Mouse (Mus musculus) hindbrain, postnatal 0 days (tissue): ENCODE measurements around the gene Ifitm3. TPM values are rescaled to one million over a fixed set of nuclear protein-coding genes. Genes with fewer than 3 reads are reported as not detected.
A peak's percentile ranks its signal among the peaks of the same experiment; 100 is the strongest.

Experiments used
- ATAC-seq: fragments of 200-750 bp; cut with Nextera tagmentation; 2 replicates; pipeline ENCODE4 v1.8.0; 2017; ENCODE audit warnings: mild to moderate bottlenecking, moderate TSS enrichment, moderate library complexity
- DNase-seq: peaks from one replicate; pipeline ENCODE4 v3.0.0-alpha.2; 2015; ENCODE audit warnings: low spot score
- H3K27ac ChIP-seq: fragments of 300-500 bp; sonication (generic); 2 replicates; pipeline ENCODE4 v1.5.1; 2014; ENCODE audit warnings: mild to moderate bottlenecking
- H3K27me3 ChIP-seq: fragments of 300-500 bp; sonication (generic); 2 replicates; pipeline ENCODE4 v1.6.1; 2014; ENCODE audit warnings: low read length, mixed read lengths; ENCODE audit not compliant: insufficient read depth
- H3K36me3 ChIP-seq: fragments of 300-500 bp; sonication (generic); 2 replicates; pipeline ENCODE4 v1.6.1; 2014; ENCODE audit warnings: low read length, mixed read lengths; ENCODE audit not compliant: insufficient read depth
- H3K4me1 ChIP-seq: fragments of 300-500 bp; sonication (generic); 2 replicates; pipeline ENCODE4 v1.6.1; 2014; ENCODE audit warnings: antibody characterized with exemption, low read length, mixed read lengths; ENCODE audit not compliant: insufficient read depth
- H3K4me2 ChIP-seq: fragments of 300-500 bp; sonication (generic); 2 replicates; pipeline ENCODE4 v1.6.1; 2014; ENCODE audit warnings: low read depth, mild to moderate bottlenecking, low read length, moderate library complexity, mixed read lengths
- H3K4me3 ChIP-seq: fragments of 300-500 bp; sonication (generic); 2 replicates; pipeline ENCODE4 v1.5.1; 2014; ENCODE audit warnings: low read length
- H3K9ac ChIP-seq: fragments of 300-500 bp; sonication (generic); replicated peaks from 2 replicates; pipeline ENCODE4 v1.6.1; 2014; ENCODE audit warnings: mild to moderate bottlenecking, low read length, moderate library complexity, mixed read lengths
- H3K9me3 ChIP-seq: fragments of 300-500 bp; sonication (generic); 2 replicates; pipeline ENCODE4 v1.6.1; 2016; ENCODE audit warnings: low read length, mixed read lengths
- CTCF ChIP-seq: IDR thresholded peaks from 2 replicates; pipeline ENCODE4 v1.5.1; 2016; ENCODE audit warnings: antibody characterized with exemption, control low read depth, low read depth
- WGBS: fragments of 180-500 bp; shearing (Covaris S2); extraction: QIAGEN DNeasy Blood & Tissue Kit; methylation state at CpG from one replicate; pipeline ENCODE4 v1.1.7; 2014; 5-methylcytosine and 5-hydroxymethylcytosine counted together
- polyA plus RNA-seq: library from polyadenylated mRNA; unstranded; fragments of >200 nt; fragmentation: Nextera tagmentation; extraction: Ambion mirVana; gene quantifications from 2 replicates; pipeline ENCODE4 v1.2.1, GENCODE M21; 2015
- total RNA-seq: library from RNA; depleted of rRNA; stranded (reverse); fragments of >200 nt; gene quantifications from 2 replicates; pipeline ENCODE4 v1.2.3, GENCODE M21; 2014

Ifitm3 gene
- total and polyA plus RNA-seq, 2 experiments from 2014 or later, result 29.3 to 92.8 TPM

DNA sequence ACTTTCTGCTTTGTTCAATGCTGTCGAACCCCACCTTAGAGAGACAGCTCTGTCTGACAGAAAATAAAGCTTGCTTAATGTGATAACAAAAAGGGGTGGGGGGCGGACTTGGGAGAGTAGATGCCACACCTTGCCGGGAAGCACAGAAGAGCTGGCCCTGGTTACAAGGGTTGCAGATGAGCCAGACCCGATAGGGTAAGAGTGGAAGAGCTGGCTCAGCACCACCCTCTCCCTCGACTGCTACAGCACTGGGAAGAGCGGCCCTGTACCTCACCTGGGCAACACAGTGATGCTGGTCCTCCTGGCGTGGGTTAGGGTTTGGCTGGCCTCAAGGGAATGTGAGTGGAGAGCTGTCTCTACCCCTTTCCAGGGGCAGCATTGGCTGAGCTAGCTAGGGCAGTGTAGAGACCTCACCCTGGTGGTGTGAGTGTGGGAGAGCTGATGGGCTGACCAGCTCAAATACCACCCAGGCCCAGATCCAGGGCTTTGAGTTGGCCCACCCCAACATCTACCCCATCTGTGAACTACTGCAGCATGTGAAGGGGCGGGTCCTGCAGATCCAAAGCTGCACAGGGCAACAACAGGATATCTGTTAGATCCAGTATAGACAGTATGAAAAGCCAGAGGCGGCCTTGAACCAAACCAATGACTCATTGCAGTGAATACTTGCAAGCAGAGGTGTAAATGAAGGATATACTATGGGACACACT is 22.0 kb upstream of the Ifitm3 start:
- Histone ChIP-seq H3K9ac (no peak overlapping the region), H3K4me3 (no peak overlapping the region), H3K4me1 (no peaks in the 10 kb centered on the region), H3K27me3 (no peaks in the 10 kb centered on the region), H3K27ac (no peak overlapping the region), H3K36me3 (no peaks in the 10 kb centered on the region), H3K9me3 (no peaks in the 10 kb centered on the region), H3K4me2 (no peak overlapping the region)
- ATAC-seq (no peak), DNase-seq (no peak)
- 82% methylated on average over 9 of the region's 9 CpGs for WGBS
- TF ChIP-seq CTCF, result no peak

DNA sequence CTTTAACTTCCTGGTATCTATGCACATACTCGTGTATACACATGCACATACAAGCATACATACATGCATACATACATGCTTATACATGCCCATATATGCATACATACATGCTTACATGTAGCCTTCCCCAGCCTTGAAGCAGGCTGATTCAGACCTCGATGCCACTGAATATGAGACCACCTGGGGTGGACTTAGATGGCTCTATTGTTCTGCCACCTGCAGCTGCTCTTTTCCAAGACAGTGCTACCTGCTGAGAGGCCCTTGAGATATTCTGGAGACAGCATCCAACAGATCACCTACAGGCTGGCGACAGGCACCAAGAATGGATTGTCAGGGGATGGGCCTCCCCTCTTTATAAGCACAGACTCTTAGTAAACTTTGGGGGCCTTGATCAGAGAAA is 19.8 kb upstream of the Ifitm3 start:
- H3K4me1 ChIP-seq, result peaks cover 7% of the 10 kb centered on the region; the same call in 1 of the 2 replicates
- no peak overlapping the region for H3K9ac ChIP-seq
- WGBS, result 53% methylated on average over 3 of the region's 3 CpGs
- no peaks in the 10 kb centered on the region for H3K36me3 ChIP-seq
- no peak for TF ChIP-seq CTCF
- H3K9me3 ChIP-seq, result no peaks in the 10 kb centered on the region
- no peak overlapping the region for H3K4me3 ChIP-seq
- DNase-seq (no peak), ATAC-seq (no peak)
- no peak overlapping the region for H3K27ac ChIP-seq
- no peak overlapping the region for H3K4me2 ChIP-seq
- H3K27me3 ChIP-seq, result no peaks in the 10 kb centered on the region

DNA sequence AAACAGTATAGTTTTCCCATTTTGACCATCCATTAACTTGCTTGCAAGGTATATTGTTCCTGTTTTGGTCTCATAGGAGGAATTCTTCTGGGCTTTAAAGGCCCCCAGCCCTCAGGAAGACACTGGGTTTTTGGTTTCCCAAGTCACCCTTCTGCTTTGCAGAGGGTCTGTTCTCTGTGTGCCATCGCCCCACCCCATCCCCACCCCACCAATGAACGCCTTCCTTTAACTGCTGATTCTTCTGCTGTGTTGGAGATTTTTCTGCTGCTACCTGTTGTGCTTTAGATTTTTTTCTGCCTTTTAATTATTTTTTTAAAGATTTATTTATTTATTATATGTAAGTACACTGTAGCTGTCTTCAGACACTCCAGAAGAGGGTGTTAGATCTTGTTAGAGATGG is 18.3 kb upstream of the Ifitm3 start, which contains the start of gene Gm17387:
Gm17387 (plus strand) TSS at position 301 of the 400 bp plus-strand sequence.
- H3K9me3 ChIP-seq, result no peaks in the 10 kb centered on the region
- H3K27me3 ChIP-seq, result no peaks in the 10 kb centered on the region
- H3K36me3 ChIP-seq, result no peaks in the 10 kb centered on the region
- DNase-seq (no peak), ATAC-seq (no peak)
- H3K4me3 ChIP-seq, result no peak within 1 kb of the TSS
- no peak within 1 kb of the TSS for H3K27ac ChIP-seq
- no peak within 1 kb of the TSS for H3K9ac ChIP-seq
- no peak within 1 kb of the TSS for H3K4me2 ChIP-seq
- peaks cover 10% of the 10 kb centered on the region; the same call in 1 of the 2 replicates for H3K4me1 ChIP-seq
- 93% methylated on average over 2 of the region's 2 CpGs for WGBS
- no peak for TF ChIP-seq CTCF

DNA sequence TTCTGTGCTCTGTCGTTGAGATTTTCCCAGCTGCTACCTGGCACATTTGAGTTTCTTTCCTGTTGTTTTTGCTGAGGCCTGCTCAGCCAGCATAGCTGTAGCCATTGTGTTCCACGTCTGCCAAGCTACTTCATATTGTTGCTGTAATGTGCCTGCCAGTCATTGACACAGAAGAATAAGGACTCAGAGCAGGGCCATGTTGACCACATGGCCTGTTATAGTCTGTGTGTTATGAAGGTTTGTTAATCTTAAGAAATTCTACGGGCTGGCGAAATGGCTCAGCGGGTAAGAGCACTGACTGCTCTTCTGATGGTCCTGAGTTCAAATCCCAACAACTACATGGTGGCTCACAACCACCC is 16.1 kb upstream of the Ifitm3 start:
- Histone ChIP-seq H3K4me1 (peaks cover 10% of the 10 kb centered on the region; the same call in 1 of the 2 replicates), H3K4me2 (no peak overlapping the region), H3K27me3 (no peaks in the 10 kb centered on the region), H3K9me3 (no peaks in the 10 kb centered on the region), H3K4me3 (no peak overlapping the region), H3K9ac (no peak overlapping the region), H3K27ac (peak overlapping the region; percentile 64), H3K36me3 (no peaks in the 10 kb centered on the region)
- TF ChIP-seq CTCF, result no peak
- WGBS, result 40% methylated on average over 5 of the region's 5 CpGs
- ATAC-seq (no peak), DNase-seq (peak; percentile 4)

- Histone ChIP-seq H3K36me3 (no peaks in the 10 kb centered on the region), H3K9me3 (no peaks in the 10 kb centered on the region), H3K9ac (no peak overlapping the region), H3K27me3 (no peaks in the 10 kb centered on the region), H3K4me2 (no peak overlapping the region), H3K4me1 (peaks cover 10% of the 10 kb centered on the region; the same call in 1 of the 2 replicates), H3K27ac (peak overlapping the region; percentile 64; the same call in 1 of the 2 replicates), H3K4me3 (no peak overlapping the region)
- TF ChIP-seq CTCF, result no peak
- ATAC-seq, result no peak
- peak; percentile 29 for DNase-seq
- 21% methylated on average over 6 of the region's 6 CpGs for WGBS
Observed at GRCm38 (mm10) chr7:141026097-141026739, 15.6 kb upstream of the Ifitm3 start.

GRCm38 (mm10) chr7:141024865-141025838 is 14.6 kb upstream of the Ifitm3 start:
- Histone ChIP-seq H3K36me3 (no peaks in the 10 kb centered on the region), H3K27ac (peak overlapping the region; percentile 72), H3K27me3 (no peaks in the 10 kb centered on the region), H3K4me1 (peaks cover 10% of the 10 kb centered on the region; the same call in 1 of the 2 replicates), H3K4me3 (no peak overlapping the region), H3K4me2 (no peak overlapping the region), H3K9me3 (no peaks in the 10 kb centered on the region), H3K9ac (no peak overlapping the region)
- peak; percentile 74 for ATAC-seq
- DNase-seq, result peak; percentile 56
- no peak for TF ChIP-seq CTCF
- 14% methylated on average over 5 of the region's 6 CpGs for WGBS
